Mouse (Mus musculus): ENCODE measurements around the gene Gm49358. TPM values are rescaled to one million over a fixed set of nuclear protein-coding genes. Genes with fewer than 3 reads are reported as not detected.

Gene Gm49358
- 1.9 TPM in 1 of 2 replicates, not detected in the other for polyA plus RNA-seq (2014; fragmentation: Nextera tagmentation; extraction: Ambion mirVana)

DNA sequence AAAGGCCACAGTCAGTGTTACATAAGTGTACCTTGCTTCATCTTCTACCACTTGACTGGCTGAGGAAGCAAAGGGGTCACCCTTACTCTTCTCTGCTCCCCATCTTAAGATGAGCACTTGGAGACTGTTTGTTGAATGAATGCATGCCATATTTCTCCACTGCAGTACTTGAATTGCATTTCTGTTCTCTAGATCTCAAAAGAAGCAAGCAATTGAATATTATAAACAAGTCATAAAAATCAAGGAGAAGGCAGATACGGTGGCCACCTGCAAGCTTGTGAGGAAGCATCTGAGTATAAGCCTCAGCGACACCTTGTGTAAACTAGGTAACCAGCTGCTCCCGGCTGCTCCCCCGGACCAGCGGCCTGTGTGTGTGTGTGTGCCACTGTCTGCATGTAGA, at the start of gene Gm49358:
Gene Gm49358 (plus strand): TSS at position 301 of the 400 bp plus-strand sequence.
- ATAC-seq (ENCODE audit: low read depth) = no peak
- Histone ChIP-seq H3K9ac (replicated peaks; ENCODE audit: low read depth, low read length) (no peak within 1 kb of the TSS), H3K36me3 (ENCODE audit: control insufficient read depth, insufficient read depth, low read length) (no peaks in the 10 kb centered on the region), H3K4me1 (ENCODE audit: control insufficient read depth, insufficient read depth, low read length) (no peaks in the 10 kb centered on the region), H3K4me3 (ENCODE audit: low read depth, low read length) (no peak within 1 kb of the TSS), H3K27ac (ENCODE audit: low read depth, low read length) (no peak within 1 kb of the TSS), H3K4me2 (ENCODE audit: low read depth, low read length) (no peak within 1 kb of the TSS), H3K27me3 (ENCODE audit: control insufficient read depth, insufficient read depth, low read length) (no peaks in the 10 kb centered on the region), H3K9me3 (ENCODE audit: control insufficient read depth, low read length) (no peaks in the 10 kb centered on the region)
- 93% methylated on average over 5 of the region's 5 CpGs for WGBS

DNA sequence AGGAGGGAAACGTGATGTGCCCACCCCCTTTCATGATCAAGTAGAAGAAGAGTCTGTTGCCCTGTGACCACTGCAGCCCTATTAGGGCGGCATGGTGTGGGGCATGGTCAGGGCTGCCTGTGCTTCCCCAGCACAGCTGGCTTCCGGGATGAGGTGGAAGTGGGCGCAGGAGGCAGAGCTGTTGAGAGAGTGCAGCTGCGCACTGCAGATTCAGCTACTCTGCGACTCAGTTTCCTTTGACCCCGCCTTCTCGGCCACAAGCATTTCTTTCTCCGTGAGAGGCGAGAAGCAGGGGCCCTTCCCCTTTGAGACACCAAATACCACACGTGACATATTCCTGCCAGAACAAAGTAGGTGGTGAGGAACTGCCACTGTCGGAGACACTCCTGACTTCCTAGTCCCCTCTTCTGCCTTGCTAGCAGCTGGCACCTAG, 36.2 kb upstream of the Gm49358 start:
- ATAC-seq (ENCODE audit: low read depth) = peak; percentile 80
- Histone ChIP-seq H3K9ac (replicated peaks; ENCODE audit: low read depth, low read length) (peak overlapping the region; percentile 37; the same call in 1 of the 2 replicates), H3K27me3 (ENCODE audit: control insufficient read depth, insufficient read depth, low read length) (no peaks in the 10 kb centered on the region), H3K4me2 (ENCODE audit: low read depth, low read length) (peak overlapping the region; percentile 47), H3K27ac (ENCODE audit: low read depth, low read length) (no peak overlapping the region), H3K36me3 (ENCODE audit: control insufficient read depth, insufficient read depth, low read length) (no peaks in the 10 kb centered on the region), H3K4me1 (ENCODE audit: control insufficient read depth, insufficient read depth, low read length) (no peaks in the 10 kb centered on the region), H3K4me3 (ENCODE audit: low read depth, low read length) (peak overlapping the region; percentile 22; the same call in 1 of the 2 replicates), H3K9me3 (ENCODE audit: control insufficient read depth, low read length) (no peaks in the 10 kb centered on the region)
- 7% methylated on average over 12 of the region's 12 CpGs for WGBS

DNA sequence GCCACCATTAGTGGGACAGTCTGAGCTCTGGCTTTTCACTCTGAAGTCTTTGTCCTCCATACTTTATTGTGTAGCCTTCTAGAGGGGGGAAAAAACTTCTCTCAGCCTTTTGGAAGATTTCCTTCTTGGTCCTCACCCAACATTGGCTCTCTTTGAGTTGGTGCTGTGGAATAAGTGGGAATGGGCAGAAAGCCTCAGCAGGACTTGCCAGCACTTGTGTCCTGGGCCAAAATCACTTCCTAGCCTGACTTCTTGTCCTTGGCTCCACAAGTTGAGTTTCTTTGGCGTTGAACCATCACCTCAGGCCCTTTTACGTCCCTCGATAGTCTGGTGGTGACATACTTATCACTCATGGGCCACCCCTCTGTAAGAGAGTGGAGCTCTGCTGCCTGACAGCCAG, 35.6 kb upstream of the Gm49358 start:
- Histone ChIP-seq H3K4me1 (ENCODE audit: control insufficient read depth, insufficient read depth, low read length) (no peaks in the 10 kb centered on the region), H3K36me3 (ENCODE audit: control insufficient read depth, insufficient read depth, low read length) (no peaks in the 10 kb centered on the region), H3K9me3 (ENCODE audit: control insufficient read depth, low read length) (no peaks in the 10 kb centered on the region), H3K4me2 (ENCODE audit: low read depth, low read length) (no peak overlapping the region; the same call in 1 of the 2 replicates), H3K4me3 (ENCODE audit: low read depth, low read length) (no peak overlapping the region), H3K9ac (replicated peaks; ENCODE audit: low read depth, low read length) (no peak overlapping the region), H3K27me3 (ENCODE audit: control insufficient read depth, insufficient read depth, low read length) (no peaks in the 10 kb centered on the region), H3K27ac (ENCODE audit: low read depth, low read length) (no peak overlapping the region)
- ATAC-seq (ENCODE audit: low read depth) = no peak
- WGBS = 96% methylated on average over 3 of the region's 3 CpGs

DNA sequence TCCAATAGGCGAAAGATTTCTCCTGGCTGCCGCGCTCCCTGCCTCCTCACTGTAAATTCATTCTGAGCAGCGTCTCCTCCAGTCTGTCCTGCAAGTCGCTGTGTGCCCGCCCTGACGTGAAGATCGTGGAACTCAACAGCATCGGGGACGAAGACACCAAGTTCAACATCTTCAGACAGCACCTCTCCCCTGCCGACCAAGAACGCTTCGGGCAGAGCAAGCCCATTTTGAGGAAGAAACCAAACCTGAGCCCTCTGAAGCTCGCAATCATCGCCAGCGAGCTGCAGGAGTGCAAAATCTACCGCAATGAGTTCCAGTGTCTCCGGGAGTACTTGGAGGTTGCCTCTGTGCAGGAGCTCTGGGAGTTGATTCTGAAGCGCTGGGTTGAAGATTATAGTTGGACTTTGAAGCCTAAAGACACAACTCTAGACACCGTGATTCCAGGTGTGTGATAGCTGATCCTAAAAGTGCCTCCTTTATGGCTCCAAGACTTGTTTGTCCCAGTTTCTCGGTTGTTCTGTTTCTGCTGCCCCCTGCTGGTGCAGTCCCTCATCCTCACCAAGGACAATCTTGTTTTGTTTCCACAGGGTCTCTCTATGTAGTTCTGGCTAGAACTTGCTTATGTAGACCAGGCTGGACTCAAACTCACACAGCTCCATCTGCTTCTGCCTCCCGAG, 32.8 kb upstream of the Gm49358 start:
- no peaks in the 10 kb centered on the region for H3K36me3 ChIP-seq (ENCODE audit: control insufficient read depth, insufficient read depth, low read length)
- peak; percentile 54; the same call in 1 of the 2 replicates for ATAC-seq (ENCODE audit: low read depth)
- H3K27ac ChIP-seq (ENCODE audit: low read depth, low read length) = no peak overlapping the region
- no peaks in the 10 kb centered on the region for H3K27me3 ChIP-seq (ENCODE audit: control insufficient read depth, insufficient read depth, low read length)
- no peaks in the 10 kb centered on the region for H3K9me3 ChIP-seq (ENCODE audit: control insufficient read depth, low read length)
- 0 out of 2 replicates have a peak overlapping the region, but pooled peaks have one; percentile 5 for H3K9ac ChIP-seq (replicated peaks; ENCODE audit: low read depth, low read length)
- H3K4me3 ChIP-seq (ENCODE audit: low read depth, low read length) = peak overlapping the region; percentile 34
- no peaks in the 10 kb centered on the region for H3K4me1 ChIP-seq (ENCODE audit: control insufficient read depth, insufficient read depth, low read length)
- WGBS = 10% methylated on average over 22 of the region's 22 CpGs
- H3K4me2 ChIP-seq (ENCODE audit: low read depth, low read length) = peak overlapping the region; percentile 49

DNA sequence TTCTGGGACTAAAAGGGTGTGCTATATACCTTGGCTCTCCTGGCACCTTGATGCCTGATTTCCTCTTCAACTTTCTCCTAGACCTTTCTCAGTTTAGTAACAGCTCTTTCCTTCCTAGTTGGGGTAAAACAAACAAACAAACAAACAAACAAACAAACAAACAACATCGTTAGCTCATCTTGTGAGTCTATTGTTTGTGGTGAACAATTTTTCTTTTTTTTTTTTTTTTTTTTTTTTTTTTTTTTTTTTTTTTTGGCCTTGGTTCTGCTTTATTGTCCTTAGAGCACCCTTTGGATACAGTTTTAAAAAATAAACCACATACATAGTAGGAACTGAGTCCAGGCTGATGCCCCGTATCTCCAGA, 32.3 kb upstream of the Gm49358 start:
- no peaks in the 10 kb centered on the region for H3K27me3 ChIP-seq (ENCODE audit: control insufficient read depth, insufficient read depth, low read length)
- H3K4me2 ChIP-seq (ENCODE audit: low read depth, low read length) = no peak overlapping the region
- no peaks in the 10 kb centered on the region for H3K9me3 ChIP-seq (ENCODE audit: control insufficient read depth, low read length)
- no peaks in the 10 kb centered on the region for H3K36me3 ChIP-seq (ENCODE audit: control insufficient read depth, insufficient read depth, low read length)
- no peak overlapping the region for H3K27ac ChIP-seq (ENCODE audit: low read depth, low read length)
- no peak overlapping the region for H3K4me3 ChIP-seq (ENCODE audit: low read depth, low read length)
- no peak overlapping the region for H3K9ac ChIP-seq (replicated peaks; ENCODE audit: low read depth, low read length)
- no peaks in the 10 kb centered on the region for H3K4me1 ChIP-seq (ENCODE audit: control insufficient read depth, insufficient read depth, low read length)
- ATAC-seq (ENCODE audit: low read depth) = no peak
- WGBS = 74% methylated on average over 2 of the region's 2 CpGs

DNA sequence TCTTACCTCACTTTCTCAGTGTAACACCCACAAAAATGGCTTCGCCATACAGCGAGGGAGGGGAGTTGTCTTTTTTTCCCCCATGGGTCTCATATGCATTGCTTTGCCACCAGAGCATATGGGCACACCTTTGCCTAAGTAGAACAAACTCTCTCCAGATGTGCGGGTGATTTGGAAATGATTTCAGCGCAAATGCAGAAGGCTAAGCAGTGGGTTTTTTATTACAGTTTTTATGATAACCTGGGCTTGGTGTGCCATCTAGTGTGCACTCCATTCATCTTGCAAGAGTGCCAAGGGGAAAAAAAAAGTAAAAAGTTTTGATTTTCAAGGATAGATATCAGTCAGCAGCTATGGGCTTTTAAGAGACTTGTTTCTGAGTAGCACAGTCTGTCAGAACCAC, 28.7 kb upstream of the Gm49358 start:
- Histone ChIP-seq H3K27ac (ENCODE audit: low read depth, low read length) (no peak overlapping the region), H3K9ac (replicated peaks; ENCODE audit: low read depth, low read length) (no peak overlapping the region), H3K4me2 (ENCODE audit: low read depth, low read length) (no peak overlapping the region), H3K4me3 (ENCODE audit: low read depth, low read length) (no peak overlapping the region), H3K4me1 (ENCODE audit: control insufficient read depth, insufficient read depth, low read length) (no peaks in the 10 kb centered on the region), H3K9me3 (ENCODE audit: control insufficient read depth, low read length) (no peaks in the 10 kb centered on the region), H3K27me3 (ENCODE audit: control insufficient read depth, insufficient read depth, low read length) (no peaks in the 10 kb centered on the region), H3K36me3 (ENCODE audit: control insufficient read depth, insufficient read depth, low read length) (no peaks in the 10 kb centered on the region)
- ATAC-seq (ENCODE audit: low read depth) = no peak
- WGBS = 92% methylated on average over 4 of the region's 4 CpGs

DNA sequence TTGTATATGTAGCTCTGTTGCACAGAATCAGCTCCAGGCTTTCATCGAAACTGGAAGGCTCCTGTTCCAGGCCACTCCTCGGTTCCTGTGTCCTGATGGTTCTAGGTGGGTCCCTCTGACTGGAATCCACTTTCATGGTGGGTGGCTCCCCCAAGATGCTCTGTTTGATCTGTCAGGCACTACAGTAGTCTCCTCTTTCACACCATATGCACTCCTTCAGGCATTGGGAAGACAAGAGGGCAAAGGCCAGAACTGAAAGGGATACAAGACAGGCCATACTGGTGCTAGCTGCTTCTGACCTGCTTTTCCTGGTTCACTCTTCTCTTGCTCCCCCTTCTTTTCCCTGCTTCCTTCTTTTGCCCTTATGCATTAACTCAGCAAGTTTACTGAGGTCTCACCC, 20.9 kb upstream of the Gm49358 start:
- WGBS = 98% methylated on average over 2 of the region's 2 CpGs
- Histone ChIP-seq H3K27me3 (ENCODE audit: control insufficient read depth, insufficient read depth, low read length) (no peaks in the 10 kb centered on the region), H3K4me2 (ENCODE audit: low read depth, low read length) (no peak overlapping the region), H3K36me3 (ENCODE audit: control insufficient read depth, insufficient read depth, low read length) (no peaks in the 10 kb centered on the region), H3K9me3 (ENCODE audit: control insufficient read depth, low read length) (no peaks in the 10 kb centered on the region), H3K9ac (replicated peaks; ENCODE audit: low read depth, low read length) (no peak overlapping the region), H3K27ac (ENCODE audit: low read depth, low read length) (no peak overlapping the region), H3K4me1 (ENCODE audit: control insufficient read depth, insufficient read depth, low read length) (no peaks in the 10 kb centered on the region), H3K4me3 (ENCODE audit: low read depth, low read length) (no peak overlapping the region)
- ATAC-seq (ENCODE audit: low read depth) = no peak

DNA sequence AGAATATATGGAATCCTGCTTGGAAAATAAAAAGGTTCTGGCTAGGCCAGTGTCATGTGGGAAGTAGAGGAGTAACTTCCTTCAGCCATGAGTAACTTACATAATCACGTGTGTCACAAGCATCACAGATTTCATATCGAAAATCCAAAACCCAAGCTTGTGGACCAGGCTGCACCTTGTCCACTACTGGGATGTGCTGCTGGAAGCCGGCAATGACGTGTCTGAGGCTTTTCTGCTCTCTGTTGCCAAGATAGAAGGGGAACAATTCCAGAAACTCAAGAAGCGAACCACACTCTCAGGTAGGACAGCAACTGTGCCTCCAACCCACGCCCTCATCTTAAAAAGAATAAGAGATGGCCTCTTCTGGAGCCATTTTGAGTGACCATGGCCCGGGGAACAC, 19.5 kb upstream of the Gm49358 start:
- Histone ChIP-seq H3K9ac (replicated peaks; ENCODE audit: low read depth, low read length) (no peak overlapping the region), H3K27ac (ENCODE audit: low read depth, low read length) (no peak overlapping the region), H3K4me3 (ENCODE audit: low read depth, low read length) (no peak overlapping the region), H3K36me3 (ENCODE audit: control insufficient read depth, insufficient read depth, low read length) (no peaks in the 10 kb centered on the region), H3K9me3 (ENCODE audit: control insufficient read depth, low read length) (no peaks in the 10 kb centered on the region), H3K4me2 (ENCODE audit: low read depth, low read length) (no peak overlapping the region), H3K27me3 (ENCODE audit: control insufficient read depth, insufficient read depth, low read length) (no peaks in the 10 kb centered on the region), H3K4me1 (ENCODE audit: control insufficient read depth, insufficient read depth, low read length) (no peaks in the 10 kb centered on the region)
- ATAC-seq (ENCODE audit: low read depth) = no peak
- WGBS = 92% methylated on average over 7 of the region's 7 CpGs

DNA sequence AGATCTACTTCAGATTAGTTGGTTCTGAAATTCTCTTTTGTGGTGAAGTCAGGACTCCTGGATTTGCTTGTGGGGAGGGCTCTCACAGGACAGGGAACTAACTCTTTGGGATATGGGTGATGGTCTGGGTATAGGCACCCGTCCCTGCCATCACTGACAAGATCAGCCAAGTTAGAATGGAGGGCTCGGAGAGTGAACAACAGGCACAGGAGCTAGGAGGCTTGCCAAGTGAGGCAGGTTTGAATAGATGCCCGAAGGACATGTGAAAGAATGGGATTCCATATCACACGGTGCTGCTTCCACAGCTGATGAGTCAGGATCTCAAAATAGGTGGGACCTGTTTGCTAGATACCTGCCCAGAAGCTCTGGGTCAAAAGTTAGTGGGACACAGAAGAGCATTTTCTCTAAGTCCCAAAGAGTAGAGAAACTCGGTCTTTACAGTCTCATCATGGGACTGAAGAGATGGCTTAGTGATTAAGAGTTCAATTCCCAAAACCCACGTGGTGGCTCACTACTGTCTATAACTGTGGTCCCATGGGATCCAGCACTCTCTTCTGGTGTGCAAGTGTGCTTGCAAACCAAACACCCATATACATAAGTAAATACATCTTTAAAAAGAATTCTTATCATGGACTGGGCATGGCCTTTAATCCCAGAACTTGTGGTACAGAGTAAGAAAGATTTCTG, 7.8 kb upstream of the Gm49358 start:
- no peaks in the 10 kb centered on the region for H3K27me3 ChIP-seq (ENCODE audit: control insufficient read depth, insufficient read depth, low read length)
- no peaks in the 10 kb centered on the region for H3K9me3 ChIP-seq (ENCODE audit: control insufficient read depth, low read length)
- no peak overlapping the region for H3K27ac ChIP-seq (ENCODE audit: low read depth, low read length)
- WGBS = 86% methylated on average over 6 of the region's 6 CpGs
- no peak overlapping the region for H3K9ac ChIP-seq (replicated peaks; ENCODE audit: low read depth, low read length)
- no peak overlapping the region for H3K4me2 ChIP-seq (ENCODE audit: low read depth, low read length)
- no peak for ATAC-seq (ENCODE audit: low read depth)
- H3K4me3 ChIP-seq (ENCODE audit: low read depth, low read length) = no peak overlapping the region
- no peaks in the 10 kb centered on the region for H3K36me3 ChIP-seq (ENCODE audit: control insufficient read depth, insufficient read depth, low read length)
- H3K4me1 ChIP-seq (ENCODE audit: control insufficient read depth, insufficient read depth, low read length) = no peaks in the 10 kb centered on the region
